Mouse (Mus musculus): ENCODE results near the gene Smim6. TPM values are rescaled to one million over a fixed set of nuclear protein-coding genes. Genes with fewer than 3 reads are reported as not detected.

Smim6 gene
- polyA plus RNA-seq, 1 experiment from 2014 or later, result 9.1 TPM

GRCm38 (mm10) chr11:115886446-115886845 lies 25.4 kb upstream of the Smim6 start:
- 89% methylated on average over 11 of the region's 11 CpGs for WGBS
- no peak overlapping the region for H3K9ac ChIP-seq
- H3K27ac ChIP-seq, result no peak overlapping the region
- H3K9me3 ChIP-seq (replicated peaks), result no peaks in the 10 kb centered on the region
- ATAC-seq (replicated peaks; ENCODE audit: low FRiP score), result no peak
- H3K36me3 ChIP-seq, result no peaks in the 10 kb centered on the region
- no peak overlapping the region for H3K4me3 ChIP-seq (replicated peaks)
- H3K27me3 ChIP-seq, result peaks cover 23% of the 10 kb centered on the region
- peaks cover 21% of the 10 kb centered on the region for H3K4me1 ChIP-seq
- no peak overlapping the region for H3K4me2 ChIP-seq

GRCm38 (mm10) chr11:115888020-115888419 lies 23.8 kb upstream of the Smim6 start:
- H3K4me2 ChIP-seq, result no peak overlapping the region
- no peak overlapping the region for H3K9ac ChIP-seq
- no peaks in the 10 kb centered on the region for H3K9me3 ChIP-seq (replicated peaks)
- H3K27me3 ChIP-seq, result peaks cover 14% of the 10 kb centered on the region
- ATAC-seq (replicated peaks; ENCODE audit: low FRiP score), result no peak
- peaks cover 32% of the 10 kb centered on the region for H3K4me1 ChIP-seq
- 86% methylated on average over 5 of the region's 5 CpGs for WGBS
- H3K27ac ChIP-seq, result no peak overlapping the region
- H3K4me3 ChIP-seq (replicated peaks), result no peak overlapping the region
- peaks cover 6% of the 10 kb centered on the region; the same call in 1 of the 2 replicates for H3K36me3 ChIP-seq

GRCm38 (mm10) chr11:115889159-115889558 lies 22.7 kb upstream of the Smim6 start:
- H3K9me3 ChIP-seq (replicated peaks), result no peaks in the 10 kb centered on the region
- H3K4me3 ChIP-seq (replicated peaks), result no peak overlapping the region
- peaks cover 24% of the 10 kb centered on the region for H3K4me1 ChIP-seq
- no peak overlapping the region for H3K9ac ChIP-seq
- 84% methylated on average over 6 of the region's 6 CpGs for WGBS
- H3K36me3 ChIP-seq, result peaks cover 15% of the 10 kb centered on the region
- ATAC-seq (replicated peaks; ENCODE audit: low FRiP score), result no peak
- no peak overlapping the region for H3K4me2 ChIP-seq
- H3K27ac ChIP-seq, result no peak overlapping the region
- H3K27me3 ChIP-seq, result 0 out of 2 replicates have a peak, but pooled peaks cover 3% of the 10 kb centered on the region

- WGBS, result 55% methylated on average over 6 of the region's 6 CpGs
- H3K36me3 ChIP-seq, result peaks cover 40% of the 10 kb centered on the region
- no peak overlapping the region for H3K4me2 ChIP-seq
- no peak overlapping the region for H3K9ac ChIP-seq
- peaks cover 16% of the 10 kb centered on the region for H3K4me1 ChIP-seq
- no peaks in the 10 kb centered on the region for H3K27me3 ChIP-seq
- ATAC-seq (replicated peaks; ENCODE audit: low FRiP score), result no peak
- no peak overlapping the region for H3K27ac ChIP-seq
- H3K4me3 ChIP-seq (replicated peaks), result no peak overlapping the region
- H3K9me3 ChIP-seq (replicated peaks), result no peaks in the 10 kb centered on the region
These were observed 19.6 kb upstream of the Smim6 start for GRCm38 (mm10) chr11:115892213-115892612.

- Histone ChIP-seq H3K36me3 (peaks cover 40% of the 10 kb centered on the region), H3K9ac (no peak overlapping the region), H3K9me3 (replicated peaks) (no peaks in the 10 kb centered on the region), H3K4me3 (replicated peaks) (no peak overlapping the region), H3K27me3 (no peaks in the 10 kb centered on the region), H3K4me1 (peaks cover 13% of the 10 kb centered on the region; the same call in 1 of the 2 replicates), H3K4me2 (no peak overlapping the region), H3K27ac (no peak overlapping the region)
- ATAC-seq (replicated peaks; ENCODE audit: low FRiP score), result no peak
- WGBS, result 85% methylated on average over 9 of the region's 9 CpGs
These were observed 18.7 kb upstream of the Smim6 start for GRCm38 (mm10) chr11:115893071-115893470.

- no peak for ATAC-seq (replicated peaks; ENCODE audit: low FRiP score)
- Histone ChIP-seq H3K36me3 (peaks cover 40% of the 10 kb centered on the region), H3K4me1 (peaks cover 29% of the 10 kb centered on the region), H3K27ac (no peak overlapping the region), H3K9ac (no peak overlapping the region), H3K4me3 (replicated peaks) (no peak overlapping the region), H3K27me3 (no peaks in the 10 kb centered on the region), H3K4me2 (no peak overlapping the region), H3K9me3 (replicated peaks) (no peaks in the 10 kb centered on the region)
- WGBS, result 70% methylated on average over 14 of the region's 14 CpGs
These were observed 16.9 kb upstream of the Smim6 start for GRCm38 (mm10) chr11:115894755-115895520.

- H3K9me3 ChIP-seq (replicated peaks), result no peaks in the 10 kb centered on the region
- H3K36me3 ChIP-seq, result peaks cover 31% of the 10 kb centered on the region
- H3K27ac ChIP-seq, result peak overlapping the region; percentile 90
- H3K4me3 ChIP-seq (replicated peaks), result no peak overlapping the region
- H3K27me3 ChIP-seq, result no peaks in the 10 kb centered on the region
- no peak for ATAC-seq (replicated peaks; ENCODE audit: low FRiP score)
- H3K9ac ChIP-seq, result 0 out of 2 replicates have a peak overlapping the region, but pooled peaks have one; percentile 0
- peaks cover 50% of the 10 kb centered on the region for H3K4me1 ChIP-seq
- H3K4me2 ChIP-seq, result no peak overlapping the region
- WGBS, result 81% methylated on average over 7 of the region's 7 CpGs
These were observed 13.4 kb upstream of the Smim6 start for GRCm38 (mm10) chr11:115898446-115898845.

GRCm38 (mm10) chr11:115898886-115899285 lies 12.9 kb upstream of the Smim6 start:
- peak overlapping the region; percentile 90 for H3K27ac ChIP-seq
- H3K4me3 ChIP-seq (replicated peaks), result no peak overlapping the region

GRCm38 (mm10) chr11:115899486-115900266 lies 12.1 kb upstream of the Smim6 start, which contains the start of gene Smim5:
TSS of gene Smim5 (plus strand) at chr11:115899966.
- WGBS, result 17% methylated on average over 16 of the region's 16 CpGs
- H3K27ac ChIP-seq, result peak within 1 kb of the TSS; percentile 90
- H3K4me1 ChIP-seq, result peaks cover 62% of the 10 kb centered on the region
- peak within 1 kb of the TSS; percentile 9; the same call in 1 of the 2 replicates for H3K4me3 ChIP-seq (replicated peaks)
- peak within 1 kb of the TSS; percentile 48 for H3K4me2 ChIP-seq
- no peaks in the 10 kb centered on the region for H3K27me3 ChIP-seq
- H3K9ac ChIP-seq, result no peak within 1 kb of the TSS
- peaks cover 20% of the 10 kb centered on the region for H3K36me3 ChIP-seq
- H3K9me3 ChIP-seq (replicated peaks), result no peaks in the 10 kb centered on the region
- ATAC-seq (replicated peaks; ENCODE audit: low FRiP score), result peak; percentile 88

More at GRCm38 (mm10) chr11:115898886-115899285, 12.9 kb upstream of the Smim6 start:
- H3K9ac ChIP-seq, result 0 out of 2 replicates have a peak overlapping the region, but pooled peaks have one; percentile 0
- no peak for ATAC-seq (replicated peaks; ENCODE audit: low FRiP score)
- peaks cover 28% of the 10 kb centered on the region for H3K36me3 ChIP-seq
- H3K4me1 ChIP-seq, result peaks cover 54% of the 10 kb centered on the region
- 12% methylated on average over 4 of the region's 4 CpGs for WGBS
- H3K9me3 ChIP-seq (replicated peaks), result no peaks in the 10 kb centered on the region
- H3K27me3 ChIP-seq, result no peaks in the 10 kb centered on the region
- H3K4me2 ChIP-seq, result no peak overlapping the region

- Histone ChIP-seq H3K9me3 (replicated peaks) (no peaks in the 10 kb centered on the region), H3K4me3 (replicated peaks) (peak overlapping the region; percentile 9; the same call in 1 of the 2 replicates), H3K4me2 (peak overlapping the region; percentile 48), H3K9ac (no peak overlapping the region), H3K27ac (peak overlapping the region; percentile 90), H3K27me3 (no peaks in the 10 kb centered on the region), H3K4me1 (peaks cover 73% of the 10 kb centered on the region), H3K36me3 (peaks cover 10% of the 10 kb centered on the region)
- no peak for ATAC-seq (replicated peaks; ENCODE audit: low FRiP score)
- WGBS, result 49% methylated on average over 8 of the region's 8 CpGs
These were observed 11.1 kb upstream of the Smim6 start for GRCm38 (mm10) chr11:115900561-115901337.

GRCm38 (mm10) chr11:115901338-115902161 lies 10.3 kb upstream of the Smim6 start:
- Histone ChIP-seq H3K27ac (peak overlapping the region; percentile 10; the same call in 1 of the 2 replicates), H3K36me3 (peaks cover 6% of the 10 kb centered on the region), H3K9ac (0 out of 2 replicates have a peak overlapping the region, but pooled peaks have one; percentile 1), H3K9me3 (replicated peaks) (no peaks in the 10 kb centered on the region), H3K4me1 (peaks cover 81% of the 10 kb centered on the region), H3K27me3 (no peaks in the 10 kb centered on the region), H3K4me3 (replicated peaks) (no peak overlapping the region), H3K4me2 (peak overlapping the region; percentile 6; the same call in 1 of the 2 replicates)
- WGBS, result 84% methylated on average over 9 of the region's 9 CpGs
- ATAC-seq (replicated peaks; ENCODE audit: low FRiP score), result no peak
